Mouse (Mus musculus) stomach, postnatal 0 days (tissue): Measurements from ENCODE around the gene Gm17087.

ENCODE experiments used
- CTCF ChIP-seq: IDR thresholded peaks from 2 replicates; pipeline ENCODE4 v1.5.1; 2016; ENCODE audit warnings: antibody characterized with exemption, low read depth, mild to moderate bottlenecking, moderate library complexity
- EP300 ChIP-seq: optimal IDR thresholded peaks from 2 replicates; pipeline ENCODE3; 2016; ENCODE audit warnings: antibody characterized with exemption

DNA sequence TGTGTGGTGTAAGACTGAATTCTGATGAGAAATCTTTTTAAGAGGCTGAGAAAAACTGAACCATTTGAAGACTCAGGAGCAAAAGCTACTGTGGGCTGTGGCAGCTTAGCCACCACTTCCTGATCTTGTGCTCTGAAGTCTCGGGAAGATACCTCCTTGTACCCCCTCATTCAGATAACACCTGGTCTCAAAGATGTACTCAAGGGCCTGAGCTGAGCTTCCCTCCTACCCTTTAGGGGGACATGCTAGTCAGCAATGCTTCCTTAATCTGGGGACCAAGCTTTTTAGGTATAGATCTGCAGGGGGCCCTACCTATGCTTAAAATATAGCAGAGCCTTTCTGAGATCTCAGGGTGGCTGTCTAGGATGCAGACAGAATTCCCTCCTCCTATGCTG is 3.9 kb downstream of the Gm17087 start:
- TF ChIP-seq EP300 (no peak), CTCF (no peak)
